Mouse (Mus musculus): ENCODE results near the gene Fbxo21. TPM values are rescaled to one million over a fixed set of nuclear protein-coding genes. Genes with fewer than 3 reads are reported as not detected.
A peak's percentile ranks its signal among the peaks of the same experiment; 100 is the strongest.

Fbxo21 gene
- polyA plus RNA-seq, 1 experiment, result 67.4 TPM

GRCm38 (mm10) chr5:117939402-117939801 lies 37.1 kb upstream of the Fbxo21 start:
- no peaks in the 10 kb centered on the region for H3K36me3 ChIP-seq (ENCODE audit: control insufficient read depth, insufficient read depth, low read length)
- WGBS, result 88% methylated on average over 8 of the region's 8 CpGs
- H3K27ac ChIP-seq (ENCODE audit: insufficient read depth, low read depth, low read length), result no peak overlapping the region
- DNase-seq, result no peak
- H3K4me1 ChIP-seq (ENCODE audit: control insufficient read depth, insufficient read depth, low read length), result no peaks in the 10 kb centered on the region
- no peak overlapping the region for H3K4me3 ChIP-seq (ENCODE audit: insufficient read depth, low read depth, low read length)
- no peaks in the 10 kb centered on the region for H3K27me3 ChIP-seq (replicated peaks; ENCODE audit: control insufficient read depth, insufficient read depth, low read length)
- TF ChIP-seq CTCF (conservative IDR thresholded peaks at IDR 0.05; ENCODE audit: insufficient read depth, insufficient read length, low read depth, low read length) (no peak), POLR2A (IDR thresholded peaks at IDR 0.05; ENCODE audit: low read depth, low read length) (no peak)

DNA sequence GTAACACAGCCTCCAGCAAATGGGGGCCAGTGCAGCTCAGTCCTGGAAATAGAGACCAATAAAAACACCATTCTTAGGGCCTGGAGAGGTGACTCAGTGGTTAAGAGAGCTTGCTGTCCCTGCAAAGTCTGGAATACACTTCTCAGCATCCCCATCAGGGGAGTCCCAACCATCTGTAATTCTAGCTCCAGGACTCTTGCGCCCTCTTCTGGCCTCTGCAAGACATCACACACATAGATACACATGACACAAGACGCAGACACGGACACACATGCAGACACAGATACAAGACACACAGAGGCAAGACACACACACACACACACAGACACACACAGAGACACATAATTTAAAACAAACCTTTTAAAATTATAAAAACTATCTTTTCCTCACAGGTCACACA lies 35.0 kb upstream of the Fbxo21 start:
- TF ChIP-seq POLR2A (IDR thresholded peaks at IDR 0.05; ENCODE audit: low read depth, low read length) (no peak), CTCF (conservative IDR thresholded peaks at IDR 0.05; ENCODE audit: insufficient read depth, insufficient read length, low read depth, low read length) (no peak)
- Histone ChIP-seq H3K27me3 (replicated peaks; ENCODE audit: control insufficient read depth, insufficient read depth, low read length) (no peaks in the 10 kb centered on the region), H3K27ac (ENCODE audit: insufficient read depth, low read depth, low read length) (no peak overlapping the region), H3K4me3 (ENCODE audit: insufficient read depth, low read depth, low read length) (no peak overlapping the region), H3K4me1 (ENCODE audit: control insufficient read depth, insufficient read depth, low read length) (no peaks in the 10 kb centered on the region), H3K36me3 (ENCODE audit: control insufficient read depth, insufficient read depth, low read length) (no peaks in the 10 kb centered on the region)
- 80% methylated on average over 3 of the region's 3 CpGs for WGBS
- no peak for DNase-seq

GRCm38 (mm10) chr5:117946605-117947004 lies 29.9 kb upstream of the Fbxo21 start:
- Histone ChIP-seq H3K4me3 (ENCODE audit: insufficient read depth, low read depth, low read length) (no peak overlapping the region), H3K36me3 (ENCODE audit: control insufficient read depth, insufficient read depth, low read length) (no peaks in the 10 kb centered on the region), H3K4me1 (ENCODE audit: control insufficient read depth, insufficient read depth, low read length) (no peaks in the 10 kb centered on the region), H3K27me3 (replicated peaks; ENCODE audit: control insufficient read depth, insufficient read depth, low read length) (no peaks in the 10 kb centered on the region), H3K27ac (ENCODE audit: insufficient read depth, low read depth, low read length) (no peak overlapping the region)
- DNase-seq, result peak; percentile 40
- 11% methylated on average over 4 of the region's 4 CpGs for WGBS
- TF ChIP-seq POLR2A (IDR thresholded peaks at IDR 0.05; ENCODE audit: low read depth, low read length) (no peak), CTCF (conservative IDR thresholded peaks at IDR 0.05; ENCODE audit: insufficient read depth, insufficient read length, low read depth, low read length) (peak; percentile 87)

DNA sequence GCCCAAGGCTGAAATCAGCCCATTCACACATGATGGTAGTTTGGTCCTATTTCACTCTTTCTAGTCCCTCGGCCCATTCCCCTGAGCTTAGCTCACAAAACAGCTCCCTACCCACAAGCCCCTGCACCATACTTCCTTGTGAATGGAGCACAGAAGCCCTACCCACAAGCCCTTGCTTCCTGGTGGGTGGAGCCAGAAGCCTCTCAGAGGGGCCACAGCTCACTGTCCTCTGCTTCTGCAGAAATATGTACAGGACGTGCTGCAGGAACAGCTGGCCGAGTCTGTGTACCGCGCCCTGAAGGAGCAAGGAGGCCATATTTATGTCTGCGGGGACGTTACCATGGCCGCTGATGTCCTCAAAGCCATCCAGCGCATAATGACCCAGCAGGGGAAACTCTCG lies 27.1 kb upstream of the Fbxo21 start:
- no peaks in the 10 kb centered on the region for H3K4me1 ChIP-seq (ENCODE audit: control insufficient read depth, insufficient read depth, low read length)
- DNase-seq, result no peak
- 81% methylated on average over 10 of the region's 10 CpGs for WGBS
- no peak for TF ChIP-seq POLR2A (IDR thresholded peaks at IDR 0.05; ENCODE audit: low read depth, low read length)
- no peak for TF ChIP-seq CTCF (conservative IDR thresholded peaks at IDR 0.05; ENCODE audit: insufficient read depth, insufficient read length, low read depth, low read length)
- no peak overlapping the region for H3K4me3 ChIP-seq (ENCODE audit: insufficient read depth, low read depth, low read length)
- H3K27me3 ChIP-seq (replicated peaks; ENCODE audit: control insufficient read depth, insufficient read depth, low read length), result no peaks in the 10 kb centered on the region
- no peak overlapping the region for H3K27ac ChIP-seq (ENCODE audit: insufficient read depth, low read depth, low read length)
- no peaks in the 10 kb centered on the region for H3K36me3 ChIP-seq (ENCODE audit: control insufficient read depth, insufficient read depth, low read length)

GRCm38 (mm10) chr5:117953893-117954292 lies 22.6 kb upstream of the Fbxo21 start:
- no peak for TF ChIP-seq CTCF (conservative IDR thresholded peaks at IDR 0.05; ENCODE audit: insufficient read depth, insufficient read length, low read depth, low read length)
- TF ChIP-seq POLR2A (IDR thresholded peaks at IDR 0.05; ENCODE audit: low read depth, low read length), result no peak
- Histone ChIP-seq H3K27me3 (replicated peaks; ENCODE audit: control insufficient read depth, insufficient read depth, low read length) (no peaks in the 10 kb centered on the region), H3K4me3 (ENCODE audit: insufficient read depth, low read depth, low read length) (no peak overlapping the region), H3K27ac (ENCODE audit: insufficient read depth, low read depth, low read length) (no peak overlapping the region), H3K4me1 (ENCODE audit: control insufficient read depth, insufficient read depth, low read length) (no peaks in the 10 kb centered on the region), H3K36me3 (ENCODE audit: control insufficient read depth, insufficient read depth, low read length) (no peaks in the 10 kb centered on the region)
- 72% methylated on average over 12 of the region's 12 CpGs for WGBS
- DNase-seq, result no peak

- no peaks in the 10 kb centered on the region for H3K36me3 ChIP-seq (ENCODE audit: control insufficient read depth, insufficient read depth, low read length)
- no peaks in the 10 kb centered on the region for H3K27me3 ChIP-seq (replicated peaks; ENCODE audit: control insufficient read depth, insufficient read depth, low read length)
- DNase-seq, result no peak
- 88% methylated on average over 1 of the region's 1 CpGs for WGBS
- TF ChIP-seq POLR2A (IDR thresholded peaks at IDR 0.05; ENCODE audit: low read depth, low read length) (no peak), CTCF (conservative IDR thresholded peaks at IDR 0.05; ENCODE audit: insufficient read depth, insufficient read length, low read depth, low read length) (no peak)
- H3K4me1 ChIP-seq (ENCODE audit: control insufficient read depth, insufficient read depth, low read length), result no peaks in the 10 kb centered on the region
- H3K27ac ChIP-seq (ENCODE audit: insufficient read depth, low read depth, low read length), result no peak overlapping the region
- H3K4me3 ChIP-seq (ENCODE audit: insufficient read depth, low read depth, low read length), result no peak overlapping the region
Observed at GRCm38 (mm10) chr5:117954429-117954828, 22.1 kb upstream of the Fbxo21 start.

DNA sequence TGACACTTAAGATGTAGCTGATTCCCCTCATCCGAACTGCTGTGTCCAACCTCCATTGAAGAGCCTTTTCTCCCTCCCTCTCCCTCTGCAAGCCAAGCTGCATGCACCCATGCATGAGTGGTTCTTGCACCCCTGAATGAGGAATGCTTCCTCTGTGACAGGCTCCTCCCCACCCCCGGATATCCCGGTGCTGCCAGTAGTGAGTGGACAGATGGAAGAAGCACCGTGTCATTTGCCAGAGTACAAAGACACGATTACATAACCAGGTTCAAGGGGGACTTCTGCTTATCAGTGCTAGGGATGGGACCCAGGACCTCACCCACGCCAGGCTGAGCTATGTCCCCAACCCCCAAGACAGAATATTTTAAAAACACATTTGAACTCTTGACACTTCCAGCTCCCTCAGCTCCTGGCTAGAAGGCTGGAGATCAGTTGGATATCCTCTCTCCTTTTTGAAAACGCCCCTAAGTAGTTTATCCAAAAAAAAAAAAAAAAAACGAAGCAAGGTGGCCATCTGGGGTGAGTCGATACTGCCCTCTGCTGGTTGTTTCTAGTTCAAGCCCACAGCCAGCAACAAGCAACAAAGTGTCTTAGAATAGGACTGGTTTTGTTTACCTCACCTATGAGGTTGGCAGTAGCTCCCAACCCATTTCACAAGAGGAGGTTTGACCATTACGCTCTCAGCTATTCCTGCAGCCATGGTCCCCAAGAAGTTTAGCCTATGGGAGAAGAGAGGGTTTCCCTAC lies 20.7 kb upstream of the Fbxo21 start:
- H3K36me3 ChIP-seq (ENCODE audit: control insufficient read depth, insufficient read depth, low read length), result no peaks in the 10 kb centered on the region
- H3K4me3 ChIP-seq (ENCODE audit: insufficient read depth, low read depth, low read length), result no peak overlapping the region
- no peak overlapping the region for H3K27ac ChIP-seq (ENCODE audit: insufficient read depth, low read depth, low read length)
- DNase-seq, result peak; percentile 43
- H3K4me1 ChIP-seq (ENCODE audit: control insufficient read depth, insufficient read depth, low read length), result no peaks in the 10 kb centered on the region
- WGBS, result 20% methylated on average over 10 of the region's 10 CpGs
- H3K27me3 ChIP-seq (replicated peaks; ENCODE audit: control insufficient read depth, insufficient read depth, low read length), result no peaks in the 10 kb centered on the region
- TF ChIP-seq POLR2A (IDR thresholded peaks at IDR 0.05; ENCODE audit: low read depth, low read length) (no peak), CTCF (conservative IDR thresholded peaks at IDR 0.05; ENCODE audit: insufficient read depth, insufficient read length, low read depth, low read length) (peak; percentile 69)

All from kidney, adult 2 months (tissue).